Mouse (Mus musculus): Measurements from ENCODE around the gene Lsp1.

DNA sequence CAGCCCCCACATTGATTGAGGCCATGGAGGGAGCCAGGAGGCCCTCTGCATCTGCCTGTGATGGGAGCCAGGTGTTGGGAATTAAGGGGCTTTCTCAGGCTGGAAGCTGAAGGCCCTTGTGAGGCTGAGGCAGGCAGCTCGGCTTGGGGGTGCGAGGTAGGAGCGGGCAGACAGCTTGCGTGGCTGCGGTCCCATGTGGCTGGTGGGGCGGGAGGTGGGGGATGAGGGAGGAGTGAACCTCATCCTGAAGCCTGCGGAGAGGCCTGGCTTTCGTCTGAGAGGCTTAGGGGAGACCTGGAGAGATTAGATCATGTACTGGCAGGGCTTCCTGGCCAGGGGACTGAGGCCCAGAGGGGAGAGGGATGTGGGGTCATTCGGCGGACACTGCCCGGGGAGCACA lies 22.5 kb downstream of the Lsp1 start:
- TF ChIP-seq POLR2A (IDR thresholded peaks at IDR 0.05; ENCODE audit: insufficient read length, low read depth) (peak; percentile 29), SRF (IDR thresholded peaks at IDR 0.05; ENCODE audit: control insufficient read depth, insufficient read length, low read depth) (no peak), MAX (IDR thresholded peaks at IDR 0.05; ENCODE audit: low read depth) (no peak), POLR2AphosphoS2 (IDR thresholded peaks at IDR 0.05; ENCODE audit: insufficient read length, low read depth) (no peak), USF1 (IDR thresholded peaks at IDR 0.05; ENCODE audit: low read depth) (no peak), MYOG (IDR thresholded peaks at IDR 0.05; ENCODE audit: control insufficient read depth in 1 of 3, insufficient read depth in 1 of 3, insufficient read length in 2 of 3, low read depth in 2 of 3) (no peak), REST (IDR thresholded peaks at IDR 0.05; ENCODE audit: insufficient read depth, insufficient read length) (no peak), E2F4 (IDR thresholded peaks at IDR 0.05; ENCODE audit: insufficient read depth) (no peak), MYOD1 (IDR thresholded peaks at IDR 0.05; ENCODE audit: control insufficient read depth in 1 of 3, insufficient read length in 2 of 3, low read depth in 2 of 3) (no peak), TCF3 (IDR thresholded peaks at IDR 0.05; ENCODE audit: insufficient read length, low read depth) (no peak), CEBPB (IDR thresholded peaks at IDR 0.05; ENCODE audit: insufficient read depth, poor library complexity, severe bottlenecking) (no peak), TCF12 (IDR thresholded peaks at IDR 0.05; ENCODE audit: insufficient read depth, poor library complexity, severe bottlenecking) (no peak)

Measured in myocyte (in vitro differentiated cells).